Mouse (Mus musculus) embryonic facial prominence, embryonic 15.5 days (tissue): ENCODE results near the gene Rrbp1. TPM values are rescaled to one million over a fixed set of nuclear protein-coding genes. Genes with fewer than 3 reads are reported as not detected.

ENCODE experiments used
- ATAC-seq: fragments of 200-750 bp; cut with Nextera tagmentation; 2 replicates; pipeline ENCODE4 v1.8.0; 2017; ENCODE audit warnings: low read depth, moderate TSS enrichment; ENCODE audit not compliant: insufficient number of reproducible peaks, low FRiP score, low TSS enrichment
- H3K27ac ChIP-seq: fragments of 300-500 bp; sonication (generic); replicated peaks from 2 replicates; pipeline ENCODE4 v1.5.1; 2015; ENCODE audit warnings: mild to moderate bottlenecking, inconsistent platforms
- H3K27me3 ChIP-seq: fragments of 300-500 bp; sonication (generic); 2 replicates; pipeline ENCODE4 v1.6.1; 2015; ENCODE audit warnings: inconsistent platforms
- H3K36me3 ChIP-seq: fragments of 300-500 bp; sonication (generic); 2 replicates; pipeline ENCODE4 v1.6.1; 2015; ENCODE audit warnings: mild to moderate bottlenecking, inconsistent platforms
- H3K4me1 ChIP-seq: fragments of 300-500 bp; sonication (generic); 2 replicates; pipeline ENCODE4 v1.6.1; 2015; ENCODE audit warnings: inconsistent platforms
- H3K4me2 ChIP-seq: fragments of 300-500 bp; sonication (generic); replicated peaks from 2 replicates; pipeline ENCODE4 v1.6.1; 2015; ENCODE audit warnings: mild to moderate bottlenecking, inconsistent platforms
- H3K4me3 ChIP-seq: fragments of 300-500 bp; sonication (generic); replicated peaks from 2 replicates; pipeline ENCODE4 v1.5.1; 2015; ENCODE audit warnings: mild to moderate bottlenecking, inconsistent platforms
- H3K9ac ChIP-seq: fragments of 300-500 bp; sonication (generic); 2 replicates; pipeline ENCODE4 v1.6.1; 2015; ENCODE audit warnings: inconsistent platforms
- H3K9me3 ChIP-seq: fragments of 300-500 bp; sonication (generic); replicated peaks from 2 replicates; pipeline ENCODE4 v1.6.1; 2016; ENCODE audit warnings: inconsistent platforms
- whole genome bisulfite sequencing: fragments of 180-500 bp; shearing (Covaris S2); methylation state at CpG from one replicate; pipeline ENCODE4 v1.1.7; 2015; 5-methylcytosine and 5-hydroxymethylcytosine counted together
- polyA plus RNA-seq: library from polyadenylated mRNA; unstranded; fragments of >200 nt; fragmentation: Nextera tagmentation; extraction: Ambion mirVana; gene quantifications from 2 replicates; pipeline ENCODE4 v1.2.1, GENCODE M21; 2015

Rrbp1 gene
- polyA plus RNA-seq, 1 experiment from 2014 or later = 129 TPM

DNA sequence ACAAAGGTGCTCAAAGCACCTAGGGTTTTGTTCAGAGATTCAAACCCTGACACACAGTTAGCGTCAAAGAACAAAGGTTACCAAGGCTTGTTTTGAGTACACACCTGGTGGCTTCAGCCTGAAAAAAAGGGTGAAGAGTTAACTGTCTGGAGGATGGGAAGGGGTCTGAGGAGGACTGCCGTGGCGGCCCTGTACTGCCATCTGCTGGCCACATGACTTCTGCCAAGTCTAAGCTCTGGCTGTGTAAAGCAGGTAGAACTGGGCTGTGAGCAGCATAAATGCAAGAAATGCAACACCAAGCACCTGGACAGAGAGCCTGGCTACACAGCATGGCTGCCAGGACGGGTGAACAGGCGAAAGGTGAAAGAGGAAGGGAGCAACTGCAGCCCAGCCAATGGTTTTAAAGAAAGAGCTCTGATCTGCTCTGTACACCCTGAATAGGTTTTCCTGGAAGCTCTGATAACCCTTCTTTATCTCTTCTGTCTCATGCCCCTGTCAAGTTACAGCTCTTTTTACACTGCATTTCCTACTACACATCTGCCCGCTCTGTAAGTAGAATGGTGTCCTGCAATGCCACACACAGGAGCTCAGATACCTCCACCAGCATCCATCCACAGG, 30.2 kb downstream of the Rrbp1 start:
- H3K27ac ChIP-seq = no peak overlapping the region
- peaks cover 30% of the 10 kb centered on the region for H3K36me3 ChIP-seq
- no peaks in the 10 kb centered on the region for H3K27me3 ChIP-seq
- H3K4me3 ChIP-seq = no peak overlapping the region
- peak; percentile 52; the same call in 1 of the 2 replicates for ATAC-seq
- peaks cover 4% of the 10 kb centered on the region; the same call in 1 of the 2 replicates for H3K4me1 ChIP-seq
- H3K9me3 ChIP-seq = no peaks in the 10 kb centered on the region
- no peak overlapping the region for H3K9ac ChIP-seq
- H3K4me2 ChIP-seq = no peak overlapping the region
- WGBS = 39% methylated on average over 6 of the region's 6 CpGs

DNA sequence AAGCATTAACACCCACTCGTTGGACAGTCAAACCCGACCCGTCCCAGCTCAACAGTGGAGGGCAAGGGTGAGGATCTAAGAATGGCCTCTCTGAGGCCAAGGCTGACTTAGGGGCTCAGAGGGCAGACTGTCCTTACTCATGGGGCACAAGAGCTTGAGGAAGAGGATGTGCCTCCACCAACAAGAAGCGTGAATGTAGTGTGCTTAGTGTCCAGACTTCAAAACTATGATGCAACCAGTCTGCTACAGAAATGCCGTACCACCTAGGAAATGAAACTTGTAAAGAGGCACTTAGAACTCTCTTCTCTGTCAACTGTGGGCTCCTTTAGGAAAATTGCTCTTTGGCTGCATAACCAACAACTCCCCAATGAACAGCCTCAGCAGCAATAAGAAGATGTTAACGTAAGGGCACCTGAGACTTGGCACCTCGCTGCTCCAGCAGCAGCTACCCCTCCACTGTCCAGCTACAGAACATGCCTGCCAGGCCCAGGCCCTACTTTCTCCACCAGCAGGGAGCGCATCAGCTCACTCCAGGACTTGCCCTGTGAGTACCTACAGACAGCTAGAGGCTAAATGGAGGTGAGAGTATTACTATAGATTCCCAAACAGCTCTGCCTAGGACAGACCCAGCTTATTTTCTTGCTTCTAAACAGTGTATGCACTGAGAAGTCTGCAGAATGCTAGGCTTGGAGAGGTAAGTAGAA, 32.5 kb downstream of the Rrbp1 start:
- Histone ChIP-seq H3K27ac (no peak overlapping the region), H3K9me3 (no peaks in the 10 kb centered on the region), H3K27me3 (no peaks in the 10 kb centered on the region), H3K36me3 (peaks cover 27% of the 10 kb centered on the region), H3K4me3 (no peak overlapping the region), H3K9ac (no peak overlapping the region), H3K4me1 (peaks cover 4% of the 10 kb centered on the region; the same call in 1 of the 2 replicates), H3K4me2 (no peak overlapping the region)
- no peak for ATAC-seq
- WGBS = 89% methylated on average over 8 of the region's 8 CpGs

DNA sequence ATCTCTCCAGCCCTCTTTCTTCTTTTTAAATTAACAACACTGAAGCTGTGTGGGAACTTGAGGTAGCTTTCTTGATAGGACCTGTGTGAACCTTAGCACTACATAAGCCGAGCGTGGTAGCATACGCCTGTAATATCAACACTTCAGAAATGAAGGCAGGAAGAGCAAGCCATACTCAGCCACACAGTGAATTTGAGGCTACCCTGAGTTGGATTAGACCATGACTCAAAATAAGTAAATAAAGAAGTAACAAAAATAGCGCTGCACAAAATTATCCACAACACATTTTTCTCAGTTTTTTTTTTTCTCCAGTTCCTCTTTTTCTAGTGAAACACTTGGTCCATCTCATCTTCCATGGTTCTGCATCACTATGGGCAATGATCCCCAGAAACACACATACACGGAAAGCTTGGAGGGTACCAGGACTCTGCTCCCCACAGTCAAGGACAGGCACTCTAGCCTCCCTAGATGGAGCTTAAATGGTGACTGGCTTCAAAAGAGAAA, 35.9 kb downstream of the Rrbp1 start:
- 94% methylated on average over 5 of the region's 5 CpGs for WGBS
- H3K36me3 ChIP-seq = peaks cover 51% of the 10 kb centered on the region
- no peaks in the 10 kb centered on the region for H3K4me1 ChIP-seq
- no peaks in the 10 kb centered on the region for H3K27me3 ChIP-seq
- no peak overlapping the region for H3K4me2 ChIP-seq
- no peaks in the 10 kb centered on the region for H3K9me3 ChIP-seq
- ATAC-seq = no peak
- H3K4me3 ChIP-seq = no peak overlapping the region
- no peak overlapping the region for H3K27ac ChIP-seq
- no peak overlapping the region for H3K9ac ChIP-seq

DNA sequence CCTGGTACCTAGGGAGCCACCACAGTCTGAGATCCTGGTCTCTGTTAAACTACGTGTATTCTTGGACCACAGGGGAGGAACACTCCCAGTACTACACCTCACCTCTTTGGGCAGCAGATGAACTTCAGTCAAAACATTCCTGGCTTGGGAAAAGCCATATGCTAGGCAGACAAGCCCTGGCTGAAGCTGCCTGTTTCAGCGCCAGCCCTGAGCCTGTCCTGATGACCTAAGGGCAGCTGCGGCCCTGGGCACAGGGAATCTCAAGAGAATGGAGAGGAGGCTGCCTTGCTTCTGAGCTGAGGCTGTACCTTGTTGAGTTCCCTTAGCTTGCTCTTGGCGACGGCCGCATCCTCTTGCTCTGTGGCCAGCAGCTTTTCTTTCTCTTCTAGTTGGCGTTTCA, 37.9 kb downstream of the Rrbp1 start:
- no peaks in the 10 kb centered on the region for H3K4me1 ChIP-seq
- peaks cover 68% of the 10 kb centered on the region for H3K36me3 ChIP-seq
- 93% methylated on average over 7 of the region's 7 CpGs for WGBS
- H3K4me3 ChIP-seq = no peak overlapping the region
- H3K9me3 ChIP-seq = no peaks in the 10 kb centered on the region
- H3K9ac ChIP-seq = no peak overlapping the region
- ATAC-seq = no peak
- no peak overlapping the region for H3K27ac ChIP-seq
- no peak overlapping the region for H3K4me2 ChIP-seq
- H3K27me3 ChIP-seq = no peaks in the 10 kb centered on the region

DNA sequence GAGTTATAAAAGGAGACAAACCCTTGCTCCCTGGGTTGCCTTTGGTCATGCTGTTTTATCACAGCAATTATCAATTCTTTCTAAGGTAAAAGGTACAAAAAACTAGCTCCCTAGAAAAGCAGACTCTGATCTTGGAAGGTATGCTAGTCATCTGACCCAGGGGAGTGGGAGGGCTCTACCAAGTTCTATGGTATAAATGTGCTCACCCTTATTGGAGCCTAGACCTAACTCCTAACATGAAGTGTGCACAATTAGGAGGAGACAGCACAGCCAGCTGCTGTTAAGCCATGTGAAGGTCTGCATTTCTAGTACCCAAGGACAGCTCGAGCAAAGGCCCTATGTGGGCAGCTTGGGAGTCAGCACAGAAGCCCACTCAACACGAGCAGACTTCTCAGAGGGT, 39.2 kb downstream of the Rrbp1 start:
- Histone ChIP-seq H3K27me3 (no peaks in the 10 kb centered on the region), H3K36me3 (peaks cover 80% of the 10 kb centered on the region), H3K9me3 (no peaks in the 10 kb centered on the region), H3K27ac (no peak overlapping the region), H3K4me3 (no peak overlapping the region), H3K4me1 (no peaks in the 10 kb centered on the region), H3K4me2 (no peak overlapping the region), H3K9ac (no peak overlapping the region)
- 81% methylated on average over 2 of the region's 2 CpGs for WGBS
- ATAC-seq = no peak

DNA sequence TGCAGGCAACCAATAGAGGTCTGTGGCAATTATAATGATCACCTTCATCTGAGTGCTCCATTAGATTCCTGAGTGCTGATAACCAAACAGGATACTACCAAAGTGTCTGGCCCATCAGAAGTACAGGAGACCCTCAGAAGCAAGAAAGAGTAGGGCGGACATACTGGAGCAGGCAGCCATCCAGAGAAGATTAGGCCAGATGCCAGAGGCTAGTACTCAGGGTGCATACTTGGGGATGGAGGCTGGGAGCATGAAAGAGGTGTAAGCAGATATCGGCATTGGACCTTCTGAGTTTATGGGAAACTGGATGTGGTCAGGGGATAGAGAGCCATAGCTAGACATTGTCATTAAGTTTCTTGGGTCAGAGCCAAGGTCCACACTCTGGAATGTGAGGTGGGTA, 40.2 kb downstream of the Rrbp1 start:
- H3K4me3 ChIP-seq = no peak overlapping the region
- ATAC-seq = no peak
- no peak overlapping the region for H3K9ac ChIP-seq
- no peaks in the 10 kb centered on the region for H3K27me3 ChIP-seq
- H3K27ac ChIP-seq = no peak overlapping the region
- H3K36me3 ChIP-seq = peaks cover 89% of the 10 kb centered on the region
- WGBS = 87% methylated on average over 2 of the region's 2 CpGs
- no peaks in the 10 kb centered on the region for H3K9me3 ChIP-seq
- H3K4me2 ChIP-seq = no peak overlapping the region
- no peaks in the 10 kb centered on the region for H3K4me1 ChIP-seq

DNA sequence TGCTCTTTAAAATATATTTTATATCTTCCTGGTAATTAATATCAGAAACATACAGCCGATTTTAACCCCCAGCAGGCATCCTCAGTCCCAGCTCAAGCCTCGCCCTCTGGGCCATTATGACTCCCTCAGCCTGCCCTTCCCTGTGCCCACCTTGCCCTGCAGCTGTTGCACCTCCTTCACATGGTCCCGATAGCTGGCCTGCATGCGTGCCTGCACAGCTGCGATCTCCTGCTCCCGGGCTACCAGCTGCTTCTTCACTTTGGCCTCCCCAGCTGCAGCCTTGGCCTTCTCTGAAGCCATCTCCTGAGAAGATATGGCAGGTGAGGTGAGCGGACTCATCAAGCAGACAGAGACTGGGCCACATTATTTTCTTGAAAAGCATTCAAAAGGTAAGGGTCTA, 41.8 kb downstream of the Rrbp1 start:
- H3K27me3 ChIP-seq = no peaks in the 10 kb centered on the region
- no peak for ATAC-seq
- H3K9me3 ChIP-seq = no peaks in the 10 kb centered on the region
- H3K4me1 ChIP-seq = no peaks in the 10 kb centered on the region
- peaks cover 97% of the 10 kb centered on the region for H3K36me3 ChIP-seq
- no peak overlapping the region for H3K4me2 ChIP-seq
- H3K27ac ChIP-seq = no peak overlapping the region
- H3K4me3 ChIP-seq = no peak overlapping the region
- WGBS = 83% methylated on average over 7 of the region's 7 CpGs
- no peak overlapping the region for H3K9ac ChIP-seq

DNA sequence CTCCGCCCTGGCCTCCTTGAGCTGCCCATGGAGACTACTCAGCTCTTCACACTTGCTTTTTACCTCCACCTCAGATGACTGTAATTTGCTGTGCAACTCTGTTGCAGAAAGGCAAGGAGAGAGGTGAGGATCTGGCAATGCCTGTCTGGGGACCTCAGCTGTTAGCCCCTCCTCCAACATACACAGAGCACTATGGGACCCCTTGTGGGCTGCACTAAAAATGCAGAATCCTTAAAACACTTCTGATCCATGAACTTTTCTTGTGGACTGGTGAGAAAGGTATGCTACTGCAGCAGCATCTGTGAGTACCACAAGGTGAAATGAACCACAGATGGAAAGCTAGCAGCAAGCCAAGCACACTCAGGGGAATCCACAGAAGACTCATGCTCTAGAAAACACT, 47.7 kb downstream of the Rrbp1 start:
- no peaks in the 10 kb centered on the region for H3K27me3 ChIP-seq
- no peak for ATAC-seq

DNA sequence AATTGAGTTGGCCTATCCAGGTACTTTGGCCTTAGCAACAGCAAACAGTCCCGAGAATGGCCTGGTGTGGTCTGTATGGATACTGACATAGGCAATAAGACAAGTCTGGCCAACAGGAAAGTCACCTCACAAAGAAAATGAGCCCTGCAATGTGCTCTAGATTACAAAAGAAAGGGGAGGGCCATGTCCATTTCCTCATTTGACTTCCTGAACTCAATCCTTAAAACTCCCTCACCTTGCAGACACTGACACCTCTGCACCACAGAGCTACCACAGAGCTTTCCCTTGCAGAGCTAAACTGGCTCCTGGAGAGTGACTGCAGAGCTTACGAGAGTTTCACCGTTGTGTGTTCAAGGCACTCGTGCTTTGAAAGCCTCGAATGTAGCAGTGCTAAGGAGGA, 48.9 kb downstream of the Rrbp1 start:
- Histone ChIP-seq H3K36me3 (peaks cover 82% of the 10 kb centered on the region), H3K27ac (no peak overlapping the region), H3K4me1 (no peaks in the 10 kb centered on the region), H3K4me2 (no peak overlapping the region), H3K4me3 (no peak overlapping the region), H3K27me3 (no peaks in the 10 kb centered on the region), H3K9ac (no peak overlapping the region), H3K9me3 (no peaks in the 10 kb centered on the region; the same call in 1 of the 2 replicates)
- WGBS = 97% methylated on average over 5 of the region's 5 CpGs
- ATAC-seq = no peak

More for the DNA sequence above, 47.7 kb downstream of the Rrbp1 start:
- no peak overlapping the region for H3K4me2 ChIP-seq
- 100% methylated on average over 1 of the region's 1 CpGs for WGBS
- H3K27ac ChIP-seq = no peak overlapping the region
- H3K36me3 ChIP-seq = peaks cover 82% of the 10 kb centered on the region
- no peak overlapping the region for H3K9ac ChIP-seq
- no peaks in the 10 kb centered on the region for H3K4me1 ChIP-seq
- no peaks in the 10 kb centered on the region; the same call in 1 of the 2 replicates for H3K9me3 ChIP-seq
- no peak overlapping the region for H3K4me3 ChIP-seq

DNA sequence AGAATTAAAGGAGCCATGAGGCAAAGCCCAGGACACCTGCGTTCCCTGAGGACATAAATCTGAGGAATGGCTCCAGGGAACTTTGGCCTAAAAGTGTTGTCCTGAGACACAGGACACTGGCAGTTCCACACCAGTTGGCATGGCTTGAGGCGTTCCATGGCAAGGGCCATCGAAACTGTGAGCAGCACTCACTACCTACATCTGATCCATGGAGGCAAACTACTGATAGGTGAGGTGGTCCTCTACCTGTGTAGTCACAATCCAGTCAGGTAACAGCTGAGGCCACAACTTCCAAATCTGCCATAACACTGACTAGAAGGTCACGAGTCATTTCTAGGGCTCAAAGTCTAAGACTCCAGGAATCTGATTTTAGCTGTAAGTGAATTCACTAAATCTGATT, 55.3 kb downstream of the Rrbp1 start:
- ATAC-seq = no peak
- no peak overlapping the region for H3K4me2 ChIP-seq
- H3K27ac ChIP-seq = no peak overlapping the region
- H3K27me3 ChIP-seq = no peaks in the 10 kb centered on the region
- peaks cover 81% of the 10 kb centered on the region for H3K36me3 ChIP-seq
- no peaks in the 10 kb centered on the region; the same call in 1 of the 2 replicates for H3K9me3 ChIP-seq
- 94% methylated on average over 4 of the region's 4 CpGs for WGBS
- 0 out of 2 replicates have a peak, but pooled peaks cover 5% of the 10 kb centered on the region for H3K4me1 ChIP-seq
- no peak overlapping the region for H3K4me3 ChIP-seq
- H3K9ac ChIP-seq = no peak overlapping the region

DNA sequence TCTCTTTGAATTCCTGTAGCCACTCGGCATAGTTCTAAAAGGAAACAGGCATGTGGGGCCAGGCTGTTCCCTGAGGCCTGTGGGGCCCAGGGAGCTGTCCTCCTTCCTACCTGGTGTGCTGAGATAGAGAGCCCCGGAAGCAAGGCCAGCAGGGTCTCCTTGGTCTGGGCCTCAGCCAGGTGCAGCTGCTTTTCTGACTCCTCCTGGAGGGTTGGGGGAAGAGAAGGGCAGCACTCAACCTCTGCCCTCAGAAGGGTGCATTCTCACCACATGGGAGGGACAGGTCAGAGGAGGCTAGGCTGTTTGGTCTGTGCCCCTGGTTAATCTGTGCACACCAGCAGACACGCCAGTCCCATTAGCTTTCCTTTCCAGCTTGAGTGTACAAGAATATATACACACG, 56.1 kb downstream of the Rrbp1 start:
- H3K9ac ChIP-seq = no peak overlapping the region
- ATAC-seq = no peak
- no peak overlapping the region for H3K27ac ChIP-seq
- H3K4me1 ChIP-seq = 0 out of 2 replicates have a peak, but pooled peaks cover 5% of the 10 kb centered on the region
- no peak overlapping the region for H3K4me3 ChIP-seq
- WGBS = 86% methylated on average over 4 of the region's 4 CpGs
- H3K4me2 ChIP-seq = no peak overlapping the region
- no peaks in the 10 kb centered on the region; the same call in 1 of the 2 replicates for H3K9me3 ChIP-seq
- H3K27me3 ChIP-seq = no peaks in the 10 kb centered on the region
- peaks cover 86% of the 10 kb centered on the region for H3K36me3 ChIP-seq
